15 mouse cellular contexts compared by ENCODE assay signal in genomic region chr10:116554434-116554833, GRCm38 (mm10). TPM values are rescaled to one million over a fixed set of nuclear protein-coding genes. Genes with fewer than 3 reads are reported as not detected.
DNase-seq lines count a peak whose midpoint lies in the region; ATAC-seq and TF ChIP-seq lines count a peak whose summit lies in the region.
"Had no signal": no experiment of that assay in that cellular context is flagged by ENCODE, and none has a peak within 500 bp of the region (broad histone marks: within the 10 kb centered on the region; RNA-seq: fewer than 3 reads in every experiment).

No protein-coding gene starts in this region.

- H3K27ac ChIP-seq in heart, postnatal 0 days (ENCODE audit: low read depth): peak overlapping the region; percentile 20; the same call in 1 of the 2 replicates
- no peak overlapping the region for H3K27ac ChIP-seq in heart, embryonic 11.5 days (ENCODE audit: low read depth, low read length)
- H3K27ac ChIP-seq in midbrain, postnatal 0 days (ENCODE audit: low read depth, low read length): no peak overlapping the region
- no peak overlapping the region for H3K27ac ChIP-seq in midbrain, embryonic 10.5 days (replicated peaks)
- H3K27ac ChIP-seq: forebrain, embryonic 13.5 days; heart, embryonic 10.5 days had no signal

- POLR2A ChIA-PET in Patski (lab: Charles Lee): interaction anchor here (1.3 kb wide), 1 partner anchor 9 kb away, joined by 3 read pairs; no protein-coding TSS in a partner anchor

- TF ChIP-seq CTCF in heart, postnatal 0 days (IDR thresholded peaks at IDR 0.05; ENCODE audit: low read depth): peak; percentile 31; the same call in 1 of the 2 replicates
- 0 out of 2 replicates have a peak, but pooled peaks have one; percentile 17 for TF ChIP-seq CTCF in midbrain, postnatal 0 days (IDR thresholded peaks at IDR 0.05)
- TF ChIP-seq CTCF in Patski (IDR thresholded peaks at IDR 0.05): peak; percentile 36

- H3K9ac ChIP-seq in heart, postnatal 0 days (replicated peaks; ENCODE audit: low read depth, low read length): 0 out of 2 replicates have a peak overlapping the region, but pooled peaks have one; percentile 26
- H3K9ac ChIP-seq in heart, embryonic 11.5 days (ENCODE audit: low read depth, low read length): no peak overlapping the region
- H3K9ac ChIP-seq in midbrain, postnatal 0 days (replicated peaks; ENCODE audit: low read length, poor library complexity, severe bottlenecking): no peak overlapping the region
- H3K9ac ChIP-seq: forebrain, embryonic 13.5 days had no signal

- no peaks in the 10 kb centered on the region for H3K36me3 ChIP-seq in heart, postnatal 0 days (replicated peaks; ENCODE audit: control insufficient read depth, insufficient read depth, low read length)
- no peaks in the 10 kb centered on the region; the same call in 1 of the 2 replicates for H3K36me3 ChIP-seq in heart, embryonic 11.5 days (ENCODE audit: control insufficient read depth, insufficient read depth, low read length)
- no peaks in the 10 kb centered on the region for H3K36me3 ChIP-seq in midbrain, postnatal 0 days (ENCODE audit: insufficient read depth, low read length)
- peaks cover 30% of the 10 kb centered on the region for H3K36me3 ChIP-seq in midbrain, embryonic 10.5 days

- ATAC-seq in heart, postnatal 0 days (ENCODE audit: insufficient read depth, low read depth): no peak
- ATAC-seq in heart, embryonic 11.5 days (replicated peaks; ENCODE audit: insufficient number of reproducible peaks, low FRiP score, low TSS enrichment): no peak
- ATAC-seq in midbrain, postnatal 0 days (ENCODE audit: low FRiP score): no peak
- no peak for ATAC-seq in Patski
- ATAC-seq in megakaryocyte progenitor cell, adult 5-6 weeks (replicated peaks; ENCODE audit: poor library complexity): peak; percentile 65
- ATAC-seq: forebrain, embryonic 13.5 days; midbrain, embryonic 16.5 days had no signal

- WGBS in heart, postnatal 0 days: 40% methylated on average over 2 of the region's 2 CpGs
- WGBS in heart, embryonic 11.5 days (ENCODE audit: insufficient replicate concordance): 53% methylated on average over 2 of the region's 2 CpGs
- 76% methylated on average over 2 of the region's 2 CpGs for WGBS in midbrain, postnatal 0 days
- WGBS in midbrain, embryonic 10.5 days: 72% methylated on average over 2 of the region's 2 CpGs

- H3K4me1 ChIP-seq in heart, postnatal 0 days (ENCODE audit: control insufficient read depth, insufficient read depth): no peaks in the 10 kb centered on the region; the same call in 1 of the 2 replicates
- H3K4me1 ChIP-seq in heart, embryonic 11.5 days (ENCODE audit: control insufficient read depth, insufficient read depth, low read length): 0 out of 2 replicates have a peak, but pooled peaks cover 3% of the 10 kb centered on the region
- no peaks in the 10 kb centered on the region for H3K4me1 ChIP-seq in midbrain, postnatal 0 days (ENCODE audit: insufficient read depth, low read length)
- no peaks in the 10 kb centered on the region for H3K4me1 ChIP-seq in midbrain, embryonic 10.5 days
- H3K4me1 ChIP-seq: forebrain, embryonic 13.5 days had no signal

- H3K27me3 ChIP-seq in heart, postnatal 0 days (ENCODE audit: control insufficient read depth, insufficient read depth, low read length): no peaks in the 10 kb centered on the region
- no peaks in the 10 kb centered on the region for H3K27me3 ChIP-seq in heart, embryonic 11.5 days (ENCODE audit: control insufficient read depth, insufficient read depth, low read length)
- no peaks in the 10 kb centered on the region for H3K27me3 ChIP-seq in midbrain, postnatal 0 days (ENCODE audit: insufficient read depth, low read length)
- H3K27me3 ChIP-seq in midbrain, embryonic 10.5 days (ENCODE audit: low read depth, poor library complexity, severe bottlenecking): no peaks in the 10 kb centered on the region
- H3K27me3 ChIP-seq in Patski: no peaks in the 10 kb centered on the region
- H3K27me3 ChIP-seq: forebrain, embryonic 13.5 days had no signal

- H3K4me3 ChIP-seq in heart, postnatal 0 days (ENCODE audit: low read depth, low read length): no peak overlapping the region
- H3K4me3 ChIP-seq in heart, embryonic 11.5 days (ENCODE audit: low read depth, low read length): no peak overlapping the region
- H3K4me3 ChIP-seq in midbrain, postnatal 0 days (ENCODE audit: low read depth, low read length): no peak overlapping the region
- H3K4me3 ChIP-seq in midbrain, embryonic 10.5 days: no peak overlapping the region
- H3K4me3 ChIP-seq: forebrain, embryonic 13.5 days; heart, embryonic 10.5 days had no signal

- no peak overlapping the region for H3K4me2 ChIP-seq in heart, postnatal 0 days (ENCODE audit: low read depth, low read length)
- H3K4me2 ChIP-seq in heart, embryonic 11.5 days: no peak overlapping the region; the same call in 1 of the 2 replicates
- no peak overlapping the region for H3K4me2 ChIP-seq in midbrain, postnatal 0 days (ENCODE audit: low read depth, low read length, poor library complexity, severe bottlenecking)
- H3K4me2 ChIP-seq: forebrain, embryonic 13.5 days had no signal

- in situ Hi-C loops in Patski (cut with MboI; ENCODE audit: low pct_unique_long_range_greater_than_20kb): no loop called here

- CTCF ChIA-PET in Patski (lab: Charles Lee): interaction anchor here (1.5 to 2.1 kb wide), 4 partner anchors 14 to 18 kb away, joined by 3 to 5 read pairs (median 4); no protein-coding TSS in a partner anchor

- DNase-seq in heart, postnatal 0 days (ENCODE audit: low spot score): no peak
- no peak for DNase-seq in midbrain, postnatal 0 days (ENCODE audit: low spot score)
- DNase-seq in midbrain, embryonic 10.5 days (ENCODE audit: low spot score): no peak
- DNase-seq in Patski (ENCODE audit: low read depth, low spot score): no peak
- no peak for DNase-seq in adrenal gland, adult 2 months
- DNase-seq in layer of hippocampus, postnatal 36 days: no peak
- DNase-seq: adrenal gland, postnatal 10 days; gastrocnemius, postnatal 10 days; kidney, adult 8-10 months; lung, postnatal 36 days had no signal

- no peaks in the 10 kb centered on the region for H3K9me3 ChIP-seq in heart, postnatal 0 days (replicated peaks; ENCODE audit: control insufficient read depth, low read length)
- no peaks in the 10 kb centered on the region for H3K9me3 ChIP-seq in heart, embryonic 11.5 days (replicated peaks; ENCODE audit: control insufficient read depth, low read length)
- no peaks in the 10 kb centered on the region for H3K9me3 ChIP-seq in midbrain, postnatal 0 days (ENCODE audit: low read length)
- peaks cover 29% of the 10 kb centered on the region for H3K9me3 ChIP-seq in midbrain, embryonic 10.5 days (replicated peaks)
- H3K9me3 ChIP-seq: heart, embryonic 10.5 days had no signal

- TF ChIP-seq EP300 in heart, postnatal 0 days (IDR thresholded peaks at IDR 0.05; ENCODE audit: low read depth): no peak

RNA-seq across cellular contexts. Expression of gene Cnot2, which starts 26.9 kb away (rescaled TPM):
- total RNA-seq in heart, postnatal 0 days (2014; rRNA removed; ENCODE audit: low replicate concordance): 60.7 and 62.6 TPM in 2 replicates
- 45.7 and 50.0 TPM in 2 replicates for polyA plus RNA-seq in heart, postnatal 0 days (2015; fragmentation: Nextera tagmentation; extraction: Ambion mirVana)
- 75.8 and 93.6 TPM in 2 replicates for polyA plus RNA-seq in heart, embryonic 11.5 days (2014; fragmentation: Nextera tagmentation; extraction: Ambion mirVana)
- total RNA-seq in midbrain, postnatal 0 days (2014; rRNA removed): 80.2 and 83.1 TPM in 2 replicates
- polyA plus RNA-seq in midbrain, postnatal 0 days (2015; fragmentation: Nextera tagmentation; extraction: Ambion mirVana): 62.4 and 65.5 TPM in 2 replicates
- 110 and 116 TPM in 2 replicates for polyA plus RNA-seq in midbrain, embryonic 10.5 days (2016; fragmentation: Nextera tagmentation; extraction: Ambion mirVana)
- polyA plus RNA-seq in Patski (2021): 68.5 TPM
- total RNA-seq in megakaryocyte progenitor cell, adult 5-6 weeks (2015): 76.0 and 100 TPM in 2 replicates
- 101 and 115 TPM in 2 replicates for total RNA-seq in megakaryocyte progenitor cell, adult 5-6 weeks (2017)
- 10 to 100 TPM; 63.6 to 76.5 TPM for total RNA-seq in adrenal gland, adult 2 months (2021)
- 12.3 and 12.6 TPM in 2 replicates for polyA plus RNA-seq in adrenal gland, adult 2 months (2012; rRNA removed)
- 10 to 100 TPM; 87.0 to 90.6 TPM for total RNA-seq in layer of hippocampus, postnatal 36 days (2021)
